Mouse (Mus musculus) heart, embryonic 14.5 days (tissue): ENCODE data around the gene Zfp646. TPM values are rescaled to one million over a fixed set of nuclear protein-coding genes. Genes with fewer than 3 reads are reported as not detected.
"Not testable (repeated sequence)": the region's sequence is repeated elsewhere in the genome, so short reads cannot be mapped to it uniquely, and the experiment has no call there.

Experiments
- ATAC-seq: fragments of 200-750 bp; cut with Nextera tagmentation; 2 replicates; pipeline ENCODE4 v1.8.0; 2017; ENCODE audit warnings: low read depth, moderate TSS enrichment; ENCODE audit not compliant: insufficient number of reproducible peaks, insufficient read depth, low FRiP score
- H3K27ac ChIP-seq, 2 experiments: fragments of 200-500 bp in 1 of 2; fragments of 300-500 bp in 1 of 2; sonication (generic) in 1 of 2; replicated peaks in 1 of 2; 2 replicates each; pipeline ENCODE4 v1.5.1; 2012 to 2014; ENCODE audit warnings: low read depth in 2 of 2, low read length in 2 of 2, control low read depth in 1 of 2, mild to moderate bottlenecking in 1 of 2, mixed read lengths in 1 of 2; ENCODE audit not compliant: control insufficient read depth in 1 of 2, insufficient read depth in 1 of 2
- H3K27me3 ChIP-seq: fragments of 300-500 bp; sonication (generic); 2 replicates; pipeline ENCODE4 v1.6.1; 2014; ENCODE audit warnings: mild to moderate bottlenecking, low read length, control low read depth; ENCODE audit not compliant: control insufficient read depth, insufficient read depth
- H3K36me3 ChIP-seq: fragments of 300-500 bp; sonication (generic); 2 replicates; pipeline ENCODE4 v1.6.1; 2014; ENCODE audit warnings: mild to moderate bottlenecking, control low read depth, low read length, mixed read lengths; ENCODE audit not compliant: control insufficient read depth, insufficient read depth
- H3K4me1 ChIP-seq, 2 experiments: fragments of 200-500 bp in 1 of 2; fragments of 300-500 bp in 1 of 2; sonication (generic) in 1 of 2; 2 replicates each; pipeline ENCODE4 v1.6.1; 2012 to 2014; ENCODE audit warnings: low read length in 2 of 2, control low read depth in 1 of 2, mixed read lengths in 1 of 2; ENCODE audit not compliant: control insufficient read depth in 2 of 2, insufficient read depth in 2 of 2
- H3K4me2 ChIP-seq: fragments of 300-500 bp; sonication (generic); 2 replicates; pipeline ENCODE4 v1.6.1; 2014; ENCODE audit warnings: mild to moderate bottlenecking, low read length
- H3K4me3 ChIP-seq, 2 experiments: fragments of 200-500 bp in 1 of 2; fragments of 300-500 bp in 1 of 2; sonication (generic) in 1 of 2; 2 replicates each; pipeline ENCODE4 v1.5.1; 2012 to 2014; ENCODE audit warnings: low read length in 2 of 2, mild to moderate bottlenecking in 2 of 2, control low read depth in 1 of 2, low read depth in 1 of 2, moderate library complexity in 1 of 2; ENCODE audit not compliant: control insufficient read depth in 1 of 2, insufficient read depth in 1 of 2
- H3K9ac ChIP-seq: fragments of 300-500 bp; sonication (generic); 2 replicates; pipeline ENCODE4 v1.6.1; 2014; ENCODE audit warnings: mild to moderate bottlenecking, low read length
- H3K9me3 ChIP-seq: fragments of 300-500 bp; sonication (generic); 2 replicates; pipeline ENCODE4 v1.6.1; 2016; ENCODE audit warnings: low read length, control low read depth; ENCODE audit not compliant: control insufficient read depth
- WGBS: fragments of 180-500 bp; shearing (Covaris S2); extraction: QIAGEN DNeasy Blood & Tissue Kit; methylation state at CpG from one replicate; pipeline ENCODE4 v1.1.7; 2014; 5-methylcytosine and 5-hydroxymethylcytosine counted together
- polyA plus RNA-seq: library from polyadenylated mRNA; unstranded; fragments of >200 nt; fragmentation: Nextera tagmentation; extraction: Ambion mirVana; gene quantifications from 2 replicates; pipeline ENCODE4 v1.2.1, GENCODE M21; 2014

The Zfp646 gene
- 8.8 and 8.9 TPM in 2 replicates for polyA plus RNA-seq

DNA sequence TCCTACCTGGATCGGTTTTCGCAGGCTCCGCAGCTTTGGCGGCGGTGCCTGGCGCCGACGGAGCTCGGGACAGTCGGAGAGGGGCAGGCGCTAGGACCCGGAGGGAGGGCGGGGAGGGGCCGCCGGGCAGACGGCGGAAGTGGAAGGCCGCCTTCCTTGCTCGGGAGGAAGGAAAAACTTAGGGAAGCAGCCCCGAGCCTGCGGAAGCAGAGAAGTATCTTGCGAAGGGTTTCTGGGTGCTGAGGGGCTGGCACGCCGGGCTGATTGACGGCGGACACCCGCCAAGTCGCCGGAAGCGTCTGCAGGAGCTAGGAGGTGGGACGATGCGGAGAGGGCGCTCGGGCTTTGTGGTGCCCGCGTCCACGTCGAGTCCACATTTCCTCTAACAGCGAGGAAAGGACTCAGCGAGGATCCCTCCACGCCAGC is at the start of gene Zfp646:
Gene Zfp646, plus strand, starts transcription at position 181 of the 426 bp plus-strand sequence.
- Histone ChIP-seq H3K4me3 (peak within 1 kb of the TSS; percentile 88 to 95), H3K9me3 (no peaks in the 10 kb centered on the region), H3K9ac (peak within 1 kb of the TSS; percentile 96), H3K27ac (peak within 1 kb of the TSS; percentile 93 to 97), H3K4me1 (peaks cover 0 to 21% of the 10 kb centered on the region in 2 experiments; a peak in 2 of 4 replicates), H3K27me3 (no peaks in the 10 kb centered on the region), H3K4me2 (peak within 1 kb of the TSS; percentile 94), H3K36me3 (peaks cover 40% of the 10 kb centered on the region)
- under 1% methylated on average over 41 of the region's 41 CpGs for WGBS
- peak; percentile 88 for ATAC-seq

DNA sequence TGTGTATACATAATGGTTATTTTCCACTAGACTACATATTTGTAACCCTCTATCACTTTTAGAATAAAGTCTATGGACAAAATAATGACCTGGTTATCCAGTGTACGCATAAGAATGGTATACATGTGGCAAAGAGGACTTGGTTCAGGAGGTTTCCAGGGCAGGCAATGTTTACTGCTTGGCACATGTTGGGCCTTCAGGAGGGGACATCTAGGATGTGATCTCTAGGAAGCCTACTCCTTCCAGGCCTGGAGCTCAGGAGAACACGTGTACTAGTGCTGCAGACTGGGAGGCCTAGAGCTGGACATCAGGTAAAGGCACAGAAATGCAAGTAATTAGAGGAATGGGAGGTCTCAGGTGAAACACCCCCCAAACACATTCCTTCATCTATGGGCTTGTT is 40.5 kb upstream of the Zfp646 start:
- H3K4me1 ChIP-seq: no peaks in the 10 kb centered on the region
- H3K4me3 ChIP-seq: no peak overlapping the region
- H3K9me3 ChIP-seq: no peaks in the 10 kb centered on the region
- WGBS: 73% methylated on average over 2 of the region's 2 CpGs
- H3K27me3 ChIP-seq: no peaks in the 10 kb centered on the region
- no peak overlapping the region for H3K27ac ChIP-seq
- H3K36me3 ChIP-seq: no peaks in the 10 kb centered on the region
- ATAC-seq: no peak
- no peak overlapping the region for H3K4me2 ChIP-seq
- no peak overlapping the region for H3K9ac ChIP-seq

GRCm38 (mm10) chr7:127837473-127837872 is 38.5 kb upstream of the Zfp646 start:
- Histone ChIP-seq H3K4me2 (no peak overlapping the region), H3K4me1 (peaks cover 4 to 5% of the 10 kb centered on the region in 2 experiments; a peak in 2 of 4 replicates), H3K9me3 (no peaks in the 10 kb centered on the region), H3K9ac (no peak overlapping the region), H3K4me3 (no peak overlapping the region), H3K27ac (no peak overlapping the region), H3K36me3 (no peaks in the 10 kb centered on the region), H3K27me3 (no peaks in the 10 kb centered on the region)
- 90% methylated on average over 5 of the region's 5 CpGs for WGBS
- ATAC-seq: no peak

DNA sequence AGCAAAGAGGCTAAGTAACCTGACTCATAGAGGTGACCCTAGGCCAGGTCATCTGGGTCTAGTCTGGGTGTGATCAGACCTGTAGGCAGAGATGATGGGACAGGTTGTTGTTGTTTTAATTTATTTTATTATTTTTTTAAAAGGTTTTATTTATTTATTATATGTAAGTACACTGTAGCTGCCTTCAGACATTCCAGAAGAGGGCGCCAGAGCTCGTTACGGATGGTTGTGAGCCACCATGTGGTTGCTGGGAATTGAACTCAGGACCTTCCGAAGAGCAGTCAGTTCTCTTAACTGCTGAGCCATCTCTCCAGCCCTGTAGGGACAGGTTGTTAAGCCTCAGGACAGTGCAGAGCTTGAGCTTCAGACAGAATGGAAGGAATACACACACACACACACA is 38.1 kb upstream of the Zfp646 start:
- H3K36me3 ChIP-seq, H3K27me3 ChIP-seq, H3K9me3 ChIP-seq, H3K9ac ChIP-seq, H3K4me1 ChIP-seq, H3K27ac ChIP-seq, H3K4me2 ChIP-seq, ATAC-seq, H3K4me3 ChIP-seq: not testable (repeated sequence)
- 74% methylated on average over 4 of the region's 4 CpGs for WGBS

- not testable (repeated sequence) for H3K4me1 ChIP-seq, H3K9ac ChIP-seq, H3K9me3 ChIP-seq, H3K27ac ChIP-seq, ATAC-seq, H3K4me3 ChIP-seq, H3K27me3 ChIP-seq, H3K4me2 ChIP-seq
- H3K36me3 ChIP-seq: peaks cover 21% of the 10 kb centered on the region
- WGBS: 81% methylated on average over 2 of the region's 2 CpGs
These were observed 36.0 kb upstream of the Zfp646 start for GRCm38 (mm10) chr7:127840031-127840430.

GRCm38 (mm10) chr7:127840886-127841285 is 35.1 kb upstream of the Zfp646 start:
- H3K9ac ChIP-seq: peak overlapping the region; percentile 92
- H3K4me2 ChIP-seq: peak overlapping the region; percentile 92
- no peaks in the 10 kb centered on the region for H3K27me3 ChIP-seq
- no peaks in the 10 kb centered on the region for H3K9me3 ChIP-seq
- peak overlapping the region; percentile 71 to 93 for H3K4me3 ChIP-seq
- peaks cover 5 to 9% of the 10 kb centered on the region in 2 experiments; a peak in 3 of 4 replicates for H3K4me1 ChIP-seq
- H3K36me3 ChIP-seq: peaks cover 29% of the 10 kb centered on the region
- WGBS: 3% methylated on average over 15 of the region's 15 CpGs
- peak overlapping the region; percentile 91 for H3K27ac ChIP-seq
- ATAC-seq: no peak

DNA sequence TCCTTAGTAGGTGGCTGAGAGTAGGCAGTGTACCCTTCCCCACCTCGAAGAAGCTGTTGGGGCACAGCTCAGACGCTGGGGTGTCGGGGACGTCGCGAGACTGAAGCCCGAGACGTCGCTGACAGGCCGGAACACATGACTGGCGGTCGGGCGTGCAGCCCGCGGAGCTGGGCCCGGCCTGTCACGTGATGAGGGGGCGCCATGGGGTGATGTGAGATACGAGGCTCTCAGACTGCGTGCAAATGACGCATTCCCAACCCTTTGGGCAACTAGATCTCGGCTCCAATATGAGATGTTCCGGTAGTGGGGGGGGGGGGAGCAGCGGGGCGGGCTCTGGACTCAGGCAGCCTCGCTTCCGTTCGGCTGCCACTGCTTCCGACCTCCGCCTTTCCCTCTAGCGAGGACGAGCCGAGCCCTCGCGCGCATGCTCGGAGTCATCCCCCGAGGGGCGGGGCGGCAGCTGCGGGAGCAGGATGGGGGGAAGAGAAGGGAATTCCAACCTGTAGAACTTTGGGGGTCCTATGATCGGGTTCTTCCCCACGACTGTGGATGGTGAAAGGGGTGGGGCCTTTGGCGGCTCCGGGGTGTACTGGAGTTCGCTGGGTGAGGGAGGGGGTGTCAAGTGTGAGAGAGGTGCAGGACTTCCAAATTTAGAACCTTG is 34.6 kb upstream of the Zfp646 start:
- under 1% methylated on average over 46 of the region's 46 CpGs for WGBS
- Histone ChIP-seq H3K4me3 (peak overlapping the region; percentile 71 to 93), H3K4me2 (peak overlapping the region; percentile 92), H3K9ac (peak overlapping the region; percentile 92), H3K4me1 (peaks cover 5 to 9% of the 10 kb centered on the region in 2 experiments; a peak in 3 of 4 replicates), H3K27me3 (no peaks in the 10 kb centered on the region), H3K9me3 (no peaks in the 10 kb centered on the region), H3K36me3 (peaks cover 35% of the 10 kb centered on the region), H3K27ac (peak overlapping the region; percentile 91)
- ATAC-seq: peak; percentile 92
